Mouse (Mus musculus) embryonic facial prominence, embryonic 13.5 days (tissue): ENCODE measurements around the gene Rab23. TPM values are rescaled to one million over a fixed set of nuclear protein-coding genes. Genes with fewer than 3 reads are reported as not detected.
"Not testable (repeated sequence)": the region's sequence is repeated elsewhere in the genome, so short reads cannot be mapped to it uniquely, and the experiment has no call there.

Experiments
- ATAC-seq: fragments of 200-750 bp; cut with Nextera tagmentation; 2 replicates; pipeline ENCODE4 v1.8.0; 2017; ENCODE audit warnings: low read depth; ENCODE audit not compliant: insufficient number of reproducible peaks, insufficient read depth, low FRiP score, low TSS enrichment
- H3K27ac ChIP-seq: fragments of 300-500 bp; sonication (generic); 2 replicates; pipeline ENCODE4 v1.5.1; 2015; ENCODE audit warnings: moderate library complexity, mild to moderate bottlenecking, inconsistent platforms
- H3K27me3 ChIP-seq: fragments of 300-500 bp; sonication (generic); 2 replicates; pipeline ENCODE4 v1.6.1; 2015; ENCODE audit warnings: mild to moderate bottlenecking, inconsistent platforms
- H3K36me3 ChIP-seq: fragments of 300-500 bp; sonication (generic); 2 replicates; pipeline ENCODE4 v1.6.1; 2015; ENCODE audit warnings: mild to moderate bottlenecking, inconsistent platforms
- H3K4me1 ChIP-seq: fragments of 300-500 bp; sonication (generic); 2 replicates; pipeline ENCODE4 v1.6.1; 2015; ENCODE audit warnings: inconsistent platforms
- H3K4me2 ChIP-seq: fragments of 300-500 bp; sonication (generic); 2 replicates; pipeline ENCODE4 v1.6.1; 2015; ENCODE audit warnings: moderate library complexity, mild to moderate bottlenecking, inconsistent platforms
- H3K4me3 ChIP-seq: fragments of 300-500 bp; sonication (generic); 2 replicates; pipeline ENCODE4 v1.5.1; 2015; ENCODE audit warnings: mild to moderate bottlenecking, inconsistent platforms
- H3K9ac ChIP-seq: fragments of 300-500 bp; sonication (generic); 2 replicates; pipeline ENCODE4 v1.6.1; 2015; ENCODE audit warnings: mild to moderate bottlenecking, inconsistent platforms
- H3K9me3 ChIP-seq: fragments of 300-500 bp; sonication (generic); 2 replicates; pipeline ENCODE4 v1.6.1; 2016; ENCODE audit warnings: inconsistent platforms
- WGBS: fragments of 180-500 bp; shearing (Covaris S2); methylation state at CpG from one replicate; pipeline ENCODE4 v1.1.7; 2015; ENCODE audit warnings: mixed read lengths; 5-methylcytosine and 5-hydroxymethylcytosine counted together
- polyA plus RNA-seq: library from polyadenylated mRNA; unstranded; fragments of >200 nt; fragmentation: Nextera tagmentation; extraction: Ambion mirVana; gene quantifications from 2 replicates; pipeline ENCODE4 v1.2.1, GENCODE M21; 2015

The Rab23 gene
- polyA plus RNA-seq, 1 experiment from 2014 or later = 38.0 TPM

DNA sequence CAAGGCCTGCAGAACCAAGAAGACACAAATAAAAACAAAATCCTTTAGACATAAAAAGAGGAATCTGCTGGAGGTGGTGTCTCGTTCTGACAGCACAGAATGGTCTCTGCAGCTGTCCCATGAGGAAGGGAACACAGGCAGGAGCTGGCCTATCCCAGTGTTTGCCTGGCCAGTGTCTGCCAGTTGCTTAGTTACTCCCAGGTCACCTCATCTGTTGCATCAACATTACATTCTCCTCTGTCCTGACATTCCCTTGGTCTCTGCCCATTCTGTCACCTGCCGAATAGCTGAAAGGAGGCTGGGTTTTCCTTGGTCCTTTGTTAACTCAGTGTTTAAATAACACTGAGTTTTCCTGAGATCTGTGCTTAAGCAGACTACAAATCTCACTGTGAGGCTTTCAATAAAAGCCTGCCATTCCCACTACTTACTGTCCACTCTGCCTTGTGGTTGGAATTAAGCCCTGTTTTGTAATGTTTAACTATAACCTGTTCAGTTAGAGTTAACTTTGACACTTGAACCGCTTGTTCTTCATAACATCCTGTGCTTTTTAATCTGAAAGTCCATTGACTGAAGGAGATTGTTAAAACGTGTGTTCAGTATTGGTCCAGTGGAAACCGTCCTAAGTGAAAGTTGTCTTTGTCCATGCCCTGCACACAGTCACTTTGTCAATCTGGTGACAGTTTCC, 14.5 kb downstream of the Rab23 start:
- H3K4me2 ChIP-seq = no peak overlapping the region
- no peaks in the 10 kb centered on the region for H3K27me3 ChIP-seq
- H3K4me3 ChIP-seq = no peak overlapping the region
- peaks cover 89% of the 10 kb centered on the region for H3K36me3 ChIP-seq
- H3K9me3 ChIP-seq = no peaks in the 10 kb centered on the region
- WGBS = 80% methylated on average over 5 of the region's 5 CpGs
- H3K9ac ChIP-seq = no peak overlapping the region
- H3K4me1 ChIP-seq = no peaks in the 10 kb centered on the region
- no peak overlapping the region for H3K27ac ChIP-seq
- no peak for ATAC-seq

DNA sequence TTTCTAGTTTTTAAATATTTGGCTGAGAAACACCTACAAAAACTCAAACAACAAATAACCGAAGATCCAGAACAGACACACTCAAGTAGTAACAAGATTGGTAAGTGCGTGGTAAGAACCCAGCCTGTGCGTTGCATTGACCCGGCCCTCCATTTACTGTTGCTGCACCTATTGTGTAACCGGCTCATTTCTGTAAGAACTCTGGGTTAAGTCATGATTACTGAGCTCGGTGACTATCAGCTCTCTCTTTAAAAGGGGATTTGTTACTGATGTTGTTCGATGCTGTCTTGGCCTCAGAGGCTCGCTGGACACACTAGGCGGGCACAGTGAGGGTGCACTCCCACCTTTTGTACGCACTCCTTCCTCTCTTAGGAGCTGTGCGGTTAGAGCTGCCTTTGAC, 18.6 kb downstream of the Rab23 start:
- ATAC-seq = no peak
- 93% methylated on average over 11 of the region's 11 CpGs for WGBS
- no peak overlapping the region for H3K27ac ChIP-seq
- no peaks in the 10 kb centered on the region for H3K9me3 ChIP-seq
- no peak overlapping the region for H3K4me3 ChIP-seq
- H3K36me3 ChIP-seq = peaks cover 75% of the 10 kb centered on the region
- H3K4me2 ChIP-seq = no peak overlapping the region
- no peaks in the 10 kb centered on the region for H3K27me3 ChIP-seq
- no peak overlapping the region for H3K9ac ChIP-seq
- H3K4me1 ChIP-seq = no peaks in the 10 kb centered on the region

DNA sequence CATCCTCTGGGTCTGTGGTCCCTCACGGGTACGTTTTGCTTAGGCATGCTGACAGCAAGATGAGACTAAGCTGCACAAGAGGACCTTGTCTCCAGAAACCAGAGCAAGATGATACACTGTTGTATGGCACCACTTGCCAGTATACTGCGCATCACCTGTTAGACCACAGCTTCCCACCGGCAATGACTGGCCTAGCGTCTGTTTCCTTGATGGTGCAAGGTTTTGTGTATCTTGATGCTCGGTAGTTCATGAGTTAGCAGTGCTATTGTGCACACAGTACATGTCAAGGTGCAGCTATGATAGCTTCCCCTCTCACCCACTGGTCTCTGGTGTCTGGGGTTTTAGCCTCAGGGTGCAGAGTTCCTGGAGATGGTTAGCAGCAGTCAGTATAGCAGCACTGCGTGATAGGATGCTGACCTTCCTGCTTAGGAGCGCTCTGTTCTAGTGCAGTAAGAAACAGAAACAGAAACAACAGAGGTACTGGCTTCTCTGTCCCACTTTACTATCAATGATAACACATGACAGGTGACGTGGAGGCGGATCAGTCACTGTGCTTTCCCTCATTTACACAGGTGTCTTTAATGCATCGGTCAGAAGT, 19.1 kb downstream of the Rab23 start:
- Histone ChIP-seq H3K27me3 (no peaks in the 10 kb centered on the region), H3K9ac (no peak overlapping the region), H3K4me2 (no peak overlapping the region), H3K4me1 (no peaks in the 10 kb centered on the region), H3K9me3 (no peaks in the 10 kb centered on the region), H3K4me3 (no peak overlapping the region), H3K36me3 (peaks cover 75% of the 10 kb centered on the region), H3K27ac (no peak overlapping the region)
- 88% methylated on average over 11 of the region's 11 CpGs for WGBS
- no peak for ATAC-seq

DNA sequence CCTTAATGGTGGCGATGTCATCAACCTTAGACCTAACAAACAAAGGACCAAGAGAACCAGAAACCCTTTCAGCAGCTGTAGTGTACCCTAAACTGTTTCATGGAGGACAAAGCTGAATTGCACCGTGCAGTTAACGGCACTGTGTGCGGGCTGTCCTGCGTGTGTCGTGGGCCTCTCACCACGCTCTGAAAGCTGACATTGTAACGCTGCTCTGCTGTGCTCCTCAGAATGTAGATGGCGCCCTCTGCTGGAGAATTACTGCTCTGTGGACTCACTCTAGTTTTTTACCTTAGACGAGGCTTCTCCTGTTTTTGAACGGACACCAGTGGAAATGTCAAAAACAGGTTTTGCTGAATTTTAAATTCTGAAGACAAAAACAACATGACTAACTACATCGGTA, 19.6 kb downstream of the Rab23 start:
- Histone ChIP-seq H3K4me1 (no peaks in the 10 kb centered on the region), H3K4me2 (no peak overlapping the region), H3K4me3 (no peak overlapping the region), H3K27ac (no peak overlapping the region), H3K9ac (no peak overlapping the region), H3K9me3 (no peaks in the 10 kb centered on the region), H3K27me3 (no peaks in the 10 kb centered on the region), H3K36me3 (peaks cover 71% of the 10 kb centered on the region)
- no peak; the same call in 1 of the 2 replicates for ATAC-seq
- 32% methylated on average over 12 of the region's 12 CpGs for WGBS

DNA sequence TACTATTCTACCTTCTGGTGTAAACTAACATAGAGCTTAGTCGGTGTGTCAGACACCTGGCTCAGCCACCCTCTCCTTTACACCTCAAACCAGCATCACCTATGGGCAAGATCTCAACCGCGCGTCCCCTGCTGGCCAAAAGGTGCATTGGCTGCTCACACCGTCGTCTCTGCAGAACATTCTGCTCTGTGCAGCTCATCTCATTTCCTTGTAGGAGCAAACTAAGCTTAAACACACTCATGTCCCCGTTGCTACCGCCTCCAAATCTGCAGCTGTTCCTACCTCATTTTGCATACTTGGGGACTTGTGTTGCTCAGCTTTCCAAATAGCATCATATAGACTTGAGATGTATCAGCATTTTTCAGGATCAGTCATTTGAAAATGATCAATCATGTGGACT, 23.2 kb downstream of the Rab23 start:
- H3K4me2 ChIP-seq = no peak overlapping the region
- no peak overlapping the region for H3K9ac ChIP-seq
- peaks cover 69% of the 10 kb centered on the region for H3K36me3 ChIP-seq
- no peaks in the 10 kb centered on the region for H3K27me3 ChIP-seq
- no peak overlapping the region for H3K4me3 ChIP-seq
- ATAC-seq = no peak
- no peaks in the 10 kb centered on the region for H3K9me3 ChIP-seq
- 19% methylated on average over 8 of the region's 8 CpGs for WGBS
- no peaks in the 10 kb centered on the region for H3K4me1 ChIP-seq
- no peak overlapping the region for H3K27ac ChIP-seq

DNA sequence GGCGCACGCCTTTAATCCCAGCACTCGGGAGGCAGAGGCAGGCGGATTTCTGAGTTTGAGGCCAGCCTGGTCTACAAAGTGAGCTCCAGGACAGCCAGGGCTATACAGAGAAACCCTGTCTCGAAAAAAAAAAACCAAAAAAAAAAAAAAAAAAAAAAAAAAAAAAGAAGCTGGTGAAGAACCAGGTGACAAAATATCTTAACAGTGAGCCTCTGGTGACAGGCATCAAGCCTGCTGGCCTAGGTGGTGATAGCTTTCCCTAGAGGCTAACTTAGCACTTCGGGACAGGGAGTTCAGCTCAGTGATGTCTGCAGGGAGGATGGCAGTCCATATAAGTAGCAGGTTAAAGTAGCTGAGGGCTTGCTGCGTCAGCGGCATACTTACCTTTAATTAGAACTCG, 25.1 kb downstream of the Rab23 start:
- not testable (repeated sequence) for H3K9me3 ChIP-seq, H3K4me3 ChIP-seq, H3K9ac ChIP-seq, H3K27ac ChIP-seq, H3K27me3 ChIP-seq, ATAC-seq, H3K4me2 ChIP-seq, H3K4me1 ChIP-seq
- H3K36me3 ChIP-seq = peaks cover 58% of the 10 kb centered on the region
- 88% methylated on average over 9 of the region's 9 CpGs for WGBS

DNA sequence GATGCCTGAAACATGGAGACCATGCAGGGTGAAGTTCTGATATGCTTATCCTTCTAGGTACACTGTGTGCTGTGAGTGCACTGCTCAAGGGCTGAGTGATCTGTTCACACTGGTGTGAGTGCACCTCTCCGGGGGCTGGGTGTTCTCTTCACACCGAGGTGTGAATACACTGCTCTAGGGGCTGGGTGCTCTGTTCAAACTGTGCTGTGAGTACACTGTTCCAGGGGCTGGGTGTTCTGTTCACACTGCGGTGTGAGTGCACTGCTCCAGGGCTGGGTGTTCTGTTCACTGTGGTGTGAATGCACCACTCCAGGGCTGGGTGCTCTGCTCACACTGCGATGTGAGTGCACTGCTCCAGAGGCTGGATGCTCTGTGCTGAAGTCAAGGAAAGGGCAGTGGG, 26.2 kb downstream of the Rab23 start:
- H3K27ac ChIP-seq = no peak overlapping the region
- H3K27me3 ChIP-seq = no peaks in the 10 kb centered on the region
- H3K36me3 ChIP-seq = peaks cover 48% of the 10 kb centered on the region
- no peak overlapping the region for H3K4me2 ChIP-seq
- no peaks in the 10 kb centered on the region for H3K4me1 ChIP-seq
- 91% methylated on average over 4 of the region's 4 CpGs for WGBS
- no peak for ATAC-seq
- H3K9ac ChIP-seq = no peak overlapping the region
- no peak overlapping the region for H3K4me3 ChIP-seq
- no peaks in the 10 kb centered on the region for H3K9me3 ChIP-seq

DNA sequence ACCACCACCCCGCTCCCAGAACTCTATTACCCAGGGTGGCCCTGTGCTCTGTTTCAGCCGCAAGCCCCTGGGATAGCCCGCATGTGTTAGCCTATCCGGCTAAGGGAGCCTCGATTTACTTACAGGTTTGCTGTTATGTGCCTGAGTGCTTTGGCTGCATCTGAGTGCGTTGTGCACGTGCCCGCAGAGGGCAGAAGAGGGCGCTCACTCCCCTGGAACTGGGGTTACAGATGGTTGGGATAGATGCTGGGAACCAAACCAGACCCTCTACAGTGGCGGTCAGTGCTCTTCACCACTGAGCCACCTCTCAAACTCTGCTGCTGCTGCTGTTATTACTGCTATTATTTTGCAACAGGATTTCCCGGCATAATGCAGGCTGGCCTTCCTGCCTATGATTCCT, 29.4 kb downstream of the Rab23 start:
- WGBS = 97% methylated on average over 11 of the region's 11 CpGs
- Histone ChIP-seq H3K27me3 (no peaks in the 10 kb centered on the region), H3K9ac (no peak overlapping the region), H3K9me3 (no peaks in the 10 kb centered on the region), H3K36me3 (peaks cover 37% of the 10 kb centered on the region), H3K4me2 (no peak overlapping the region), H3K4me1 (no peaks in the 10 kb centered on the region), H3K27ac (no peak overlapping the region), H3K4me3 (no peak overlapping the region)
- no peak for ATAC-seq

DNA sequence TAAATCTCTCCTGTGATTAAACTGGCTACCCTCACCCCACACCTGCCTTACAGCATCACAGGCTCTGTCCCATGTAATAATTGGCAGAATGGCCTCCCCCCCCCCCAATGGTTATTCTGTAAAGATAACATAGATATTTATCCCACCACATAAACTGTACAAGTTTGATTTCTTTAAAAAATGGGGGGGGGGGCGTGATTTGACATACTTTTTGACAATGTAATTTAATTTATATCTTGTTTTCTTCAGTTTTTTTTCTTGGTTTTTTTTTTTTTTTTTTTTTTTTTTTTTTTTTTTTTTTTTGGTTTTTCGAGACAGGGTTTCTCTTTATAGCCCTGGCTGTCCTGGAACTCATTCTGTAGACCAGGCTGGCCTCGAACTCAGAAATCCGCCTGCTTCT, 30.0 kb downstream of the Rab23 start:
- H3K27me3 ChIP-seq, ATAC-seq, H3K9me3 ChIP-seq, H3K4me2 ChIP-seq, H3K9ac ChIP-seq, H3K4me3 ChIP-seq, H3K27ac ChIP-seq, H3K4me1 ChIP-seq: not testable (repeated sequence)
- 87% methylated on average over 4 of the region's 4 CpGs for WGBS
- peaks cover 34% of the 10 kb centered on the region for H3K36me3 ChIP-seq

DNA sequence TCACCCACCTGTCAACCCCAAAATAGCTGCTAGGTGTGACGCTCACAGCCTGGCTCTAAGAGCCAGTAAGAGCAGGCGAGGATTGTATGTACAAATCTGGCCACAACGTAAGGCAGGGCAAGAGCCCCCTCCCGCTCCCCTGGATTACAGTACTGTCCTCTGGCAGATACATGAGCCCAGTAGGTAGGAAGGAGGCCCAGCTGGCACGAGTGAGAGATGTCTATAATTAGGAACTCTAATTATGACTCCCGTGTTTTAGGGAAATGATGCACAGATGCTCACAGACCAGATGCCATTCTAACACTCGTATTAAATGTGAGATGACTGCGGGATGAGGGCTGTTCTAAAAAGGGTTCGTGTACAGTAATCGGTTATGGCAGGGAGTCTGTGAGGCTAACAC, 31.6 kb downstream of the Rab23 start:
- no peak overlapping the region for H3K27ac ChIP-seq
- no peak overlapping the region for H3K4me2 ChIP-seq
- no peak overlapping the region for H3K9ac ChIP-seq
- no peak for ATAC-seq
- H3K36me3 ChIP-seq = peaks cover 21% of the 10 kb centered on the region
- H3K27me3 ChIP-seq = no peaks in the 10 kb centered on the region
- H3K9me3 ChIP-seq = no peaks in the 10 kb centered on the region
- H3K4me3 ChIP-seq = no peak overlapping the region
- WGBS = 77% methylated on average over 10 of the region's 10 CpGs
- peaks cover 6% of the 10 kb centered on the region for H3K4me1 ChIP-seq

DNA sequence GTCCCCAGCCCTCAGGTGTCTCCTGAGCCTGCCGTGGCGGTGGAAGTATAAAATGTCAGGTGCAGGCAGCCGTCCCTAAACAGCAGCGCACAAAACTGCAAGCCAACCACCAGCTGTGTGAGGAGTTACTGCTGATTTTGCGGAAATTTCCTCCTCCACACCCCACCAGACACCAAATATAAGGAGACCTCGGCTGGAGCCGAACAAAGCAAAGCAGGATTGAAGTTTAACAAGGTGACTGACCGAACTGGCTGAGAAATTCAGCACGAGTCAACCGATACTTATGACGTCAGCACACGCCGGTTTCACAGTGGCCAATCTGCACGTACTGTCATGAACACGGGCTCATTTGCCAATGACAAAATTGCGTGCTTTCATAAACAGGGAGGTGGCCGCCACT, 34.4 kb downstream of the Rab23 start:
- no peak for ATAC-seq
- H3K27ac ChIP-seq = no peak overlapping the region
- WGBS = 86% methylated on average over 17 of the region's 17 CpGs
- H3K9ac ChIP-seq = no peak overlapping the region
- H3K9me3 ChIP-seq = no peaks in the 10 kb centered on the region
- no peaks in the 10 kb centered on the region for H3K27me3 ChIP-seq
- H3K4me2 ChIP-seq = no peak overlapping the region
- no peak overlapping the region for H3K4me3 ChIP-seq
- H3K4me1 ChIP-seq = peaks cover 21% of the 10 kb centered on the region
- H3K36me3 ChIP-seq = no peaks in the 10 kb centered on the region; the same call in 1 of the 2 replicates

DNA sequence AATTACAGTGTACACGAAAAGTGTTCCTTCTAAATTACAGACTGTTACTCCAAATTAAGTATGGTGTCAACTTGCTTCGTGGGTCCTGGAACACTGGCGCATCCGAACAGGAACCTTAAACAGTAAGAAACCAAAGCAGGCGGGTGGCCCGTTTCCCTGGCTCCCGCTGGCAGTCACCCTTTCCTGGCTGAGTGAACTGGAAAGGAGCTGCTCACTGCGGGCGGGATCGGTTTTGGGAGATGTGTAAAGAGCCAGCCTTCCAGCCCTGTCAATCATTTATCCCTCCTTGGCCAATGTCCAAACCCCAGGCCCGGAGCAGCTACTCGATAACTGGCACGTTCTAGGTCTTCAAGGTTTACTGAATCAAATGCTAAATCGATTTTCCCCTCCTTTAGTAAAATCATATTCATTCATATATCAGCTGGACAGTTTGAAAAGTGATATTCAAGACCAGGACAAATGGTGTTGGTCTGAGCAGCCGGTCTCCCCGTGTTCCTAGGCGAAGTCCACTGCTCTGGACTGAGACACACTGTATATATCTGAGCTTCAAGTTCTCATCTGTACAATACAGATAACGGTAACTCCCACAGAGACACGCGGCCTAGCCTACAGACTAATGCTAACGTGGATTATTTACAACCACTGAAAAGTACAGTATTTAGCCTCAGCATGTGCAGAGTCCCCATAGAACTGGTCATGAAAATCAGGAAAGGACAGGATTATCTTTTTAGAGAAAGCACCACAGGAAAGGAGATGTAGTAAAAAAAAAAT, 35.5 kb downstream of the Rab23 start:
- WGBS = 76% methylated on average over 21 of the region's 21 CpGs
- Histone ChIP-seq H3K4me3 (no peak overlapping the region), H3K9me3 (no peaks in the 10 kb centered on the region), H3K4me2 (no peak overlapping the region), H3K27ac (no peak overlapping the region), H3K27me3 (no peaks in the 10 kb centered on the region), H3K9ac (no peak overlapping the region), H3K4me1 (peaks cover 21% of the 10 kb centered on the region), H3K36me3 (peaks cover 3% of the 10 kb centered on the region; the same call in 1 of the 2 replicates)
- no peak for ATAC-seq
